Mouse (Mus musculus) neural tube, embryonic 11.5 days (tissue): ENCODE measurements at regions not wholly inside any gene's neighbourhood (a gene's known extent, or its start where the extent isn't known, plus 50 kb on each side); places are given as distances from the start of the nearest gene placed in this dataset.
A peak's percentile ranks its signal among the peaks of the same experiment; 100 is the strongest.

Experiments used
- ATAC-seq: fragments of 200-750 bp; cut with Nextera tagmentation; 2 replicates; pipeline ENCODE4 v1.8.0; 2017; ENCODE audit warnings: moderate number of reproducible peaks, mild to moderate bottlenecking, moderate TSS enrichment, moderate library complexity; ENCODE audit not compliant: insufficient read depth, low FRiP score, low TSS enrichment
- DNase-seq: peaks from one replicate; pipeline ENCODE4 v3.0.0-alpha.2; 2015; ENCODE audit warnings: low spot score
- H3K27ac ChIP-seq: fragments of 300-500 bp; sonication (generic); 2 replicates; pipeline ENCODE4 v1.5.1; 2014; ENCODE audit warnings: low read depth, mild to moderate bottlenecking, low read length
- H3K27me3 ChIP-seq: fragments of 300-500 bp; sonication (generic); 2 replicates; pipeline ENCODE4 v1.6.1; 2014; ENCODE audit warnings: mild to moderate bottlenecking, low read length, mixed read lengths; ENCODE audit not compliant: control insufficient read depth, insufficient read depth
- H3K36me3 ChIP-seq: fragments of 300-500 bp; sonication (generic); 2 replicates; pipeline ENCODE4 v1.6.1; 2014; ENCODE audit warnings: mild to moderate bottlenecking, low read length, moderate library complexity, mixed read lengths; ENCODE audit not compliant: control insufficient read depth, insufficient read depth
- H3K4me1 ChIP-seq: fragments of 300-500 bp; sonication (generic); 2 replicates; pipeline ENCODE4 v1.6.1; 2014; ENCODE audit warnings: low read length, mixed read lengths; ENCODE audit not compliant: control insufficient read depth, insufficient read depth
- H3K4me2 ChIP-seq: fragments of 300-500 bp; sonication (generic); 2 replicates; pipeline ENCODE4 v1.6.1; 2014; ENCODE audit warnings: low read depth, mild to moderate bottlenecking, moderate library complexity
- H3K4me3 ChIP-seq: fragments of 300-500 bp; sonication (generic); 2 replicates; pipeline ENCODE4 v1.5.1; 2014; ENCODE audit warnings: low read depth, low read length
- H3K9ac ChIP-seq: fragments of 300-500 bp; sonication (generic); 2 replicates; pipeline ENCODE4 v1.6.1; 2014; ENCODE audit warnings: mild to moderate bottlenecking, low read length
- H3K9me3 ChIP-seq: fragments of 300-500 bp; sonication (generic); 2 replicates; pipeline ENCODE4 v1.6.1; 2016; ENCODE audit warnings: low read length; ENCODE audit not compliant: control insufficient read depth
- WGBS: fragments of 180-500 bp; shearing (Covaris S2); extraction: QIAGEN DNeasy Blood & Tissue Kit; methylation state at CpG from one replicate; pipeline ENCODE4 v1.1.7; 2014; 5-methylcytosine and 5-hydroxymethylcytosine counted together

DNA sequence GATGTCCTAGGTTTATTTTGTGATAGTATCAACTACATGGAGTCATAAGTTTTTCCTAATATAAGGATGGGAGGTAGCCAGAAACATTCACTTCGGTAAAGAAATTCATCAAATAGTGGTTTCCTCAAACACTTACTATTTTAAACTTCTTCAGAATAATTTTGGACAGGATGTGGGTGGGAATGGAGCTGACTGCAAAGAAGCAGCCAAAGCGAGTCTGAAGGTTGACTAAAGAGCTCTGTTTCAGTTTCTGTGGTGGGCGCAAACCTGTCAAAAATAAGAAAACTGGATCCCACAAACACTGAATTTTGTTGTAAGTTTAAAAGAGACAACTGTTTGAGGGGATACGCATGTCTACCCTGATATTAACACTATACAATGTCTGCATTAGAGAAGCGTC is 438.2 kb upstream of the Fign start:
- ATAC-seq: no peak
- no peak overlapping the region for H3K27ac ChIP-seq
- H3K4me3 ChIP-seq: no peak overlapping the region
- WGBS: 94% methylated on average over 5 of the region's 5 CpGs
- DNase-seq: no peak
- H3K27me3 ChIP-seq: no peaks in the 10 kb centered on the region
- no peak overlapping the region for H3K9ac ChIP-seq
- H3K4me2 ChIP-seq: no peak overlapping the region
- H3K36me3 ChIP-seq: no peaks in the 10 kb centered on the region
- H3K4me1 ChIP-seq: no peaks in the 10 kb centered on the region
- H3K9me3 ChIP-seq: no peaks in the 10 kb centered on the region

DNA sequence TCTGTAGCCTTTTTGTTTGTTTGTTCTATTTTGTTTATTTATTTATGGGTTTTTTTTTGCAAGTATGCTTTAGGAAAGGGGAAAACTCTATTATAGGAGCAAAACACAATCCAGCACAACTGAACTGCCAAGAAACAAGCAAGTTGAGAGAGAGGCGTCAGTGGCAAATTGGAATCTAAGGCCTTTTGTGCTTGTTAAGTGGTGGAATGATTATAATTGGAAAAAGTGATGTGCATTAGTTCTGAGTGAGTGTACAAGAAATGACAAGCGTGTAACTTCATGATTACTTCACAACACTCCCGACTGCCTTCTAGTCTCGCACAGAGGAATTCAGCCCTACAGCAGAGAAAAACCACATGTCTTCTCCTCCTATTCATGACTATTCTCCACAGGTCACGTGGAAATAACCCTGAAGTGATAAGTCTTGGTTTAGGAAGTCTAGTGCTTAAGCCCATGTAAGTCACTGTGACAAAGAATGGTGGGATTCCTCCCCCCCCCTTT is 437.6 kb upstream of the Fign start:
- no peak overlapping the region for H3K4me3 ChIP-seq
- no peaks in the 10 kb centered on the region for H3K36me3 ChIP-seq
- 64% methylated on average over 5 of the region's 5 CpGs for WGBS
- no peak overlapping the region for H3K27ac ChIP-seq
- H3K4me1 ChIP-seq: no peaks in the 10 kb centered on the region
- no peak for DNase-seq
- no peak overlapping the region for H3K4me2 ChIP-seq
- H3K27me3 ChIP-seq: no peaks in the 10 kb centered on the region
- H3K9ac ChIP-seq: no peak overlapping the region
- ATAC-seq: no peak
- no peaks in the 10 kb centered on the region for H3K9me3 ChIP-seq

GRCm38 (mm10) chr2:64534869-64535268 is 437.0 kb upstream of the Fign start:
- Histone ChIP-seq H3K4me1 (no peaks in the 10 kb centered on the region), H3K27ac (no peak overlapping the region), H3K9ac (no peak overlapping the region), H3K4me2 (no peak overlapping the region), H3K27me3 (no peaks in the 10 kb centered on the region), H3K9me3 (no peaks in the 10 kb centered on the region), H3K4me3 (no peak overlapping the region), H3K36me3 (no peaks in the 10 kb centered on the region)
- no peak for ATAC-seq
- 89% methylated on average over 13 of the region's 13 CpGs for WGBS
- DNase-seq: no peak

- no peaks in the 10 kb centered on the region for H3K9me3 ChIP-seq
- no peak overlapping the region for H3K9ac ChIP-seq
- H3K4me3 ChIP-seq: no peak overlapping the region
- H3K4me2 ChIP-seq: no peak overlapping the region
- ATAC-seq (no peak), DNase-seq (no peak)
- no peaks in the 10 kb centered on the region for H3K36me3 ChIP-seq
- no peak overlapping the region for H3K27ac ChIP-seq
- WGBS: 80% methylated on average over 2 of the region's 2 CpGs
- no peaks in the 10 kb centered on the region for H3K27me3 ChIP-seq
- no peaks in the 10 kb centered on the region for H3K4me1 ChIP-seq
Measured at GRCm38 (mm10) chr2:64534344-64534743, 436.5 kb upstream of the Fign start.

GRCm38 (mm10) chr2:64522722-64523121 is 424.9 kb upstream of the Fign start:
- no peak for ATAC-seq
- no peak overlapping the region for H3K27ac ChIP-seq
- no peak overlapping the region for H3K4me3 ChIP-seq
- H3K27me3 ChIP-seq: no peaks in the 10 kb centered on the region
- H3K4me2 ChIP-seq: no peak overlapping the region
- WGBS: 56% methylated on average over 3 of the region's 3 CpGs
- H3K9me3 ChIP-seq: no peaks in the 10 kb centered on the region
- DNase-seq: no peak
- H3K36me3 ChIP-seq: no peaks in the 10 kb centered on the region
- H3K4me1 ChIP-seq: no peaks in the 10 kb centered on the region
- no peak overlapping the region for H3K9ac ChIP-seq

GRCm38 (mm10) chr2:64522233-64522632 is 424.4 kb upstream of the Fign start:
- Histone ChIP-seq H3K4me1 (no peaks in the 10 kb centered on the region), H3K9me3 (no peaks in the 10 kb centered on the region), H3K27me3 (no peaks in the 10 kb centered on the region), H3K36me3 (no peaks in the 10 kb centered on the region), H3K4me3 (no peak overlapping the region), H3K27ac (no peak overlapping the region), H3K4me2 (no peak overlapping the region), H3K9ac (no peak overlapping the region)
- WGBS: 61% methylated on average over 3 of the region's 3 CpGs
- DNase-seq: peak; percentile 10
- no peak for ATAC-seq

GRCm38 (mm10) chr2:64495725-64496124 is 397.9 kb upstream of the Fign start:
- Histone ChIP-seq H3K27me3 (no peaks in the 10 kb centered on the region), H3K4me2 (no peak overlapping the region), H3K4me3 (no peak overlapping the region), H3K27ac (no peak overlapping the region), H3K4me1 (no peaks in the 10 kb centered on the region), H3K9me3 (no peaks in the 10 kb centered on the region), H3K9ac (no peak overlapping the region), H3K36me3 (no peaks in the 10 kb centered on the region)
- DNase-seq (no peak), ATAC-seq (no peak)

DNA sequence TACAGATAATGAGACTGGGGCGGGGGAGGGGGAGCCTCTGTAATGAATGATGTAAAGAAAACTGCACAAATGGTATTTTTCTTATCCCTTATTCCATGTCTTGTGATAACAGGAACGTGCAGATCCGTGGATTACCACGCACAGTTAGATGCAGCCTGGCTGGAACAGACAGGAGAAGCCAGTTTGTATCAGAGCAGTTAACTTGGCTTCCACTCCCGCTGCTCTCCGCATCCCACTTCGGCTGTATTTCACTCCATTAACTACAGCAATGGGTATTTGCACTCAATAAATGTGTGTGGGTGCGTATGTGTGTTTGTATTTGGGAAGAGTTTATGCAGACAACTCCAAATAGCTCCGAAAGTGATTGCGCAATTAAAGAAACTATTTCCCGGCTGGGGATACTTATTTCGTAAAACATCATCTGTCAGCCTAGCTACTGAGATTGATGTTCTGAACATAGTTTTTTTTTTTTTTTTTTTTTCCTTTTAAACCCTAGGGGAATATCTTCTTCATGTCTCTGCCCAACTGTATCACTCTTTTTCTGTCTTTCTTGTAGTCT is 368.7 kb upstream of the Fign start:
- DNase-seq: no peak
- ATAC-seq: no peak
- Histone ChIP-seq H3K27ac (no peak overlapping the region), H3K4me1 (no peaks in the 10 kb centered on the region), H3K9me3 (no peaks in the 10 kb centered on the region), H3K4me3 (no peak overlapping the region), H3K9ac (no peak overlapping the region), H3K27me3 (no peaks in the 10 kb centered on the region), H3K36me3 (no peaks in the 10 kb centered on the region), H3K4me2 (no peak overlapping the region)
- WGBS: 82% methylated on average over 12 of the region's 12 CpGs

GRCm38 (mm10) chr2:64462466-64463114 is 364.8 kb upstream of the Fign start:
- no peak overlapping the region for H3K27ac ChIP-seq
- H3K4me1 ChIP-seq: no peaks in the 10 kb centered on the region
- 70% methylated on average over 8 of the region's 8 CpGs for WGBS
- H3K9ac ChIP-seq: no peak overlapping the region
- H3K36me3 ChIP-seq: no peaks in the 10 kb centered on the region
- H3K9me3 ChIP-seq: no peaks in the 10 kb centered on the region
- H3K27me3 ChIP-seq: no peaks in the 10 kb centered on the region
- no peak overlapping the region for H3K4me3 ChIP-seq
- DNase-seq: no peak
- no peak for ATAC-seq
- no peak overlapping the region for H3K4me2 ChIP-seq
